Mouse (Mus musculus) embryonic facial prominence, embryonic 15.5 days (tissue): ENCODE results near the gene Mt1. TPM values are rescaled to one million over a fixed set of nuclear protein-coding genes. Genes with fewer than 3 reads are reported as not detected.

Experiments
- ATAC-seq: fragments of 200-750 bp; cut with Nextera tagmentation; 2 replicates; pipeline ENCODE4 v1.8.0; 2017; ENCODE audit warnings: low read depth, moderate TSS enrichment; ENCODE audit not compliant: insufficient number of reproducible peaks, low FRiP score, low TSS enrichment
- H3K27ac ChIP-seq: fragments of 300-500 bp; sonication (generic); replicated peaks from 2 replicates; pipeline ENCODE4 v1.5.1; 2015; ENCODE audit warnings: mild to moderate bottlenecking, inconsistent platforms
- H3K27me3 ChIP-seq: fragments of 300-500 bp; sonication (generic); 2 replicates; pipeline ENCODE4 v1.6.1; 2015; ENCODE audit warnings: inconsistent platforms
- H3K36me3 ChIP-seq: fragments of 300-500 bp; sonication (generic); 2 replicates; pipeline ENCODE4 v1.6.1; 2015; ENCODE audit warnings: mild to moderate bottlenecking, inconsistent platforms
- H3K4me1 ChIP-seq: fragments of 300-500 bp; sonication (generic); 2 replicates; pipeline ENCODE4 v1.6.1; 2015; ENCODE audit warnings: inconsistent platforms
- H3K4me2 ChIP-seq: fragments of 300-500 bp; sonication (generic); replicated peaks from 2 replicates; pipeline ENCODE4 v1.6.1; 2015; ENCODE audit warnings: mild to moderate bottlenecking, inconsistent platforms
- H3K4me3 ChIP-seq: fragments of 300-500 bp; sonication (generic); replicated peaks from 2 replicates; pipeline ENCODE4 v1.5.1; 2015; ENCODE audit warnings: mild to moderate bottlenecking, inconsistent platforms
- H3K9ac ChIP-seq: fragments of 300-500 bp; sonication (generic); 2 replicates; pipeline ENCODE4 v1.6.1; 2015; ENCODE audit warnings: inconsistent platforms
- H3K9me3 ChIP-seq: fragments of 300-500 bp; sonication (generic); replicated peaks from 2 replicates; pipeline ENCODE4 v1.6.1; 2016; ENCODE audit warnings: inconsistent platforms
- WGBS: fragments of 180-500 bp; shearing (Covaris S2); methylation state at CpG from one replicate; pipeline ENCODE4 v1.1.7; 2015; 5-methylcytosine and 5-hydroxymethylcytosine counted together
- polyA plus RNA-seq: library from polyadenylated mRNA; unstranded; fragments of >200 nt; fragmentation: Nextera tagmentation; extraction: Ambion mirVana; gene quantifications from 2 replicates; pipeline ENCODE4 v1.2.1, GENCODE M21; 2015

Gene Mt1
- polyA plus RNA-seq, 1 experiment from 2014 or later = 306 TPM

DNA sequence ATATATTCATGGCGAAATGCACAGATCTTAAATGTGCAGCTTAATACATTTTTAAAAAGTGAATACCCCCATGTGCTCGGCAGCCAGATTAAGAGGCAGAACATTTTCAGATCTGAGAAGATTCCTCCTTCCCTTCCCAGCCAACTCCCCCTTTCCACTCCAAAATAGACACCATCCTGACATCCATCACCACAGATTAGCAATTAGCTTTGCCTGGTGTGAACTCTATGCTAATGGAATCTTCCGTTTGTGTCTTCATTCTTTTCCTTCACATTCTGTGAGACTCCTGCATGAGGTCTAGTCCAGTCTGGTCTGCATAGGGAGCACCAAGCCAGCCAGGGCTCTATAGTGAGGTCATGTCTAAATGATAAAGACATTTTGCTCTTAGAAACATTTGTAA lies 31.3 kb downstream of the Mt1 start:
- WGBS = 69% methylated on average over 3 of the region's 3 CpGs

GRCm38 (mm10) chr8:94213819-94214218 lies 34.9 kb downstream of the Mt1 start:
- H3K27me3 ChIP-seq = no peaks in the 10 kb centered on the region
- 0 out of 2 replicates have a peak overlapping the region, but pooled peaks have one; percentile 17 for H3K27ac ChIP-seq
- peak overlapping the region; percentile 87 for H3K4me3 ChIP-seq
- peak overlapping the region; percentile 89 for H3K4me2 ChIP-seq
- 62% methylated on average over 6 of the region's 6 CpGs for WGBS
- peak overlapping the region; percentile 92; the same call in 1 of the 2 replicates for H3K9ac ChIP-seq
- peaks cover 20% of the 10 kb centered on the region for H3K4me1 ChIP-seq
- ATAC-seq = no peak
- H3K9me3 ChIP-seq = no peaks in the 10 kb centered on the region
- H3K36me3 ChIP-seq = no peaks in the 10 kb centered on the region

More for the DNA sequence above, 31.3 kb downstream of the Mt1 start:
- Histone ChIP-seq H3K9ac (no peak overlapping the region), H3K27ac (no peak overlapping the region), H3K9me3 (no peaks in the 10 kb centered on the region), H3K36me3 (no peaks in the 10 kb centered on the region), H3K4me1 (peaks cover 10% of the 10 kb centered on the region), H3K27me3 (no peaks in the 10 kb centered on the region), H3K4me2 (no peak overlapping the region), H3K4me3 (no peak overlapping the region)
- no peak for ATAC-seq

DNA sequence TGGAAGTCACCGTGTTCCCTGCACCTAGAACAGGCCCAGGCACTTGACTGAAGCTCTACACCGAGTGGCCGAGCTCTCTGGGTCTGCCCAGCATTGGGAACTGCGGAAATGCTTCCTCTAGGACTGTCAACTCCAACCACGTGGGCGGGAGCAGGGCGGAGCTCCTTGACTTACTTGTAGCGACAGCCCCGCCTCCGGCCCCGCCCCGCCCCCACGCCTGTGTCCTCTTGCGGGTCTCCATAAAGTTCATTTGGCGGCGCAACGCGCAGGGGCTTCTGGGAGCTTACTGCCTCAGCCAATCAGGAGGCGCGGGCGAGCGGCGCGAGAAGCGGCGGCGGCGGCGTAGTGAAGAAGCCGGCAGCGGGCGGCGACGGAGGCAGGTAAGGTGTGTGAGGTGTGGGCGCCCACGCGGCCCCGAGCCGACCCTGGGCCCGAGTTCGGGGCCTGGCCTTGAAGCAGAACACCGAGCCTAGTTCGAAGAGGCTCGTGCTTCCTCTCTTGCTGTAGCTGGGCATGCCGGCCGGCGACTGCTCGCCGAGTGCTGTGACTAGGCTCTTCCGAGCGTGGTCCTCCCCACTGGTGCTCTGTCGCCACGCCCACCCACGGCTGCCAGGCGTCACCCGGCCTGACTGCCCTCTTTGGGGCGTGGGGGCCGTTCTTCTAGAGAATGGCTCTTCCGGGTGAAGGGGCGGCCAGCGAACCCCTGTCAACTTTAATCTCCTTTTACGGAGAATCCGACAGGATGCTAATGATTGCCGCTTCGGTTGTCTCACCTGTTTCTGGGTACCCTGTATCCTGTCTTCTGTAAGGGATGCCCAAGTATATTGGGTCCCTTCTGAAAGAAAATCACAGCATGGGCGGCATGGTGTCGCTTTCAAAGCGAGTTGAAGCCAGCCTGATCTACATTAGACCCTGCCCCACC lies 35.6 kb downstream of the Mt1 start, which contains the start of gene Nup93:
TSS of gene Nup93 (plus strand) at position 313 of the 922 bp plus-strand sequence.
- Histone ChIP-seq H3K36me3 (no peaks in the 10 kb centered on the region), H3K27me3 (no peaks in the 10 kb centered on the region), H3K9me3 (no peaks in the 10 kb centered on the region), H3K4me1 (peaks cover 20% of the 10 kb centered on the region), H3K9ac (peak within 1 kb of the TSS; percentile 92), H3K4me2 (peak within 1 kb of the TSS; percentile 89), H3K4me3 (peak within 1 kb of the TSS; percentile 87), H3K27ac (peak within 1 kb of the TSS; percentile 72)
- ATAC-seq = peak; percentile 96
- WGBS = under 1% methylated on average over 65 of the region's 68 CpGs

DNA sequence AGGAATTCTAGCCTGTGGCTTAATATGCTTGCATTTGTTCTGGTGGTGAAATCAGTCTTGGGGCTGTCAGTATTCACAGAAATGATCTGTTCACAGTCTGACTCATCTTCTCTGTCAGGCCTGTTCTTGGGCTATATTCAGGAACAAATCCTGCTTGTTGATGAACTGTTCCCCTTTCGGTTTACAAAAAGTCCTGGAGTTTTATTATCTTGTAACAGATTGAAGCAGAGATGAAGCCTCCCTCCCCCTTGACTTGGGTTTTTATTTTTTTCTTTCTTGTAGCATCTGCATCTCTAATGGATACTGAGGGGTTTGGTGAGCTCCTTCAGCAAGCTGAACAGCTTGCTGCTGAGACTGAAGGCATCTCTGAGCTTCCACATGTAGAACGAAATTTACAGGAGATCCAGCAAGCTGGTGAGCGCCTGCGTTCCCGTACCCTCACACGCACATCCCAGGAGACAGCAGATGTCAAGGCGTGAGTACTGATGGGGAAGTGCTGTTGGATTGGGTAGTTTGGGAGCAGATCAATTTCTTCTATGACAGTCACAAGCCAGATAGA lies 48.6 kb downstream of the Mt1 start:
- Histone ChIP-seq H3K4me2 (no peak overlapping the region), H3K27ac (no peak overlapping the region), H3K9me3 (no peaks in the 10 kb centered on the region), H3K27me3 (no peaks in the 10 kb centered on the region), H3K4me1 (no peaks in the 10 kb centered on the region), H3K9ac (no peak overlapping the region), H3K4me3 (no peak overlapping the region), H3K36me3 (0 out of 2 replicates have a peak, but pooled peaks cover 5% of the 10 kb centered on the region)
- ATAC-seq = no peak
- 83% methylated on average over 7 of the region's 7 CpGs for WGBS

Other genes with a start within 250 kb of the Mt1 start
- gene Amfr, start 166.2 kb upstream of the Mt1 start, polyA plus RNA-seq = 49.3 and 49.8 TPM in 2 replicates
- gene Nudt21, start 142.1 kb upstream of the Mt1 start, polyA plus RNA-seq = 95.0 and 103 TPM in 2 replicates
- 12.4 and 16.1 TPM in 2 replicates for gene Ogfod1, start 141.9 kb upstream of the Mt1 start, polyA plus RNA-seq
- 15.3 and 16.2 TPM in 2 replicates for gene Bbs2, start 80.2 kb upstream of the Mt1 start, polyA plus RNA-seq
- gene Mt4, start 41.9 kb upstream of the Mt1 start, polyA plus RNA-seq = 6.3 and 16.6 TPM in 2 replicates
- gene Mt3, start 26.5 kb upstream of the Mt1 start, polyA plus RNA-seq = 8.2 and 8.5 TPM in 2 replicates
- gene Mt2, start 6.4 kb upstream of the Mt1 start, polyA plus RNA-seq = 83.3 and 95.7 TPM in 2 replicates
- gene Nup93, start 35.5 kb downstream of the Mt1 start, polyA plus RNA-seq = 63.5 and 66.1 TPM in 2 replicates
- 0.23 TPM in 1 of 2 replicates, not detected in the other for gene Slc12a3, start 150.1 kb downstream of the Mt1 start, polyA plus RNA-seq
- 96.8 and 103 TPM in 2 replicates for gene Herpud1, start 207.4 kb downstream of the Mt1 start, polyA plus RNA-seq